Mouse (Mus musculus): ENCODE results near the gene Gtf2i.
"Not testable (repeated sequence)": the region's sequence is repeated elsewhere in the genome, so short reads cannot be mapped to it uniquely, and the experiment has no call there.

Gtf2i gene

GRCm38 (mm10) chr5:134314688-134315622 lies at the start of gene Gtf2i:
TSS of gene Gtf2i (minus strand) at chr5:134314760.
- DNase-seq, result peak; percentile 95 to 99

GRCm38 (mm10) chr5:134359101-134359500 lies 44.5 kb upstream of the Gtf2i start:
- no peak for DNase-seq

DNA sequence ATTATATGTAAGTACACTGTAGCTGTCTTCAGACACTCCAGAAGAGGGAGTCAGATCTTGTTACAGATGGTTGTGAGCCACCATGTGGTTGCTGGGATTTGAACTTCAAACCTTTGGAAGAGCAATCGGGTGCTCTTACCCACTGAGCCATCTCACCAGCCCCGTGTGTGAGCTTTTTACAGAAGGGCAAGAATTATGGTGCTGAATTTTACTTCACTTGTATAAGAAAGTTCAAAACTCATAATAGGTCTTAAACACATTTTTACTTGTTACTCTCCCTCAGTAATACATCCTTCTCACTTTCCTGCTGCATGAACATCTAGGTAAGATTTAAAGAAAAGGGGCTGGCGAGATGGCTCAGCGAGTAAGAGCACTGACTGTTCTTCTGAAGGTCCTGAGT lies 40.8 kb upstream of the Gtf2i start:
- not testable (repeated sequence) for DNase-seq

DNA sequence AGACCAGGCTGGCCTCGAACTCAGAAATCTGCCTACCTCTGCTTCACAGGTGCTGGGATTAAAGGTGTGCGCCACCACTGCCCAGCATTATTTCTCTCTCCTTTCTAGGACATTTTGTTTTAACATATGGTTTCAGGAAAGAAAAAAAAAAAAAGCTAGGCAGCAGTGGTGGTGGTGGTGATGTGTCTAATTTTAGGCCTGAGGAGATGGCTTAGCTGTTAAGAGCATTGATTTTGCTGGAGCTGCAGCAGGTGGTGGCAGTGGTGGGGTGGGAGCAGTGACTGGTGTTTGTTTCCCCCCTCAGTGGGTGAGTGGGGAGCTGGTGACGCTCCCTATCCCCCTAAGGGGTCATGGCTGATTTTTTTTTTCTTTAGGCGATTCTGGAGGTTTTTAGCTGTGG lies 38.6 kb upstream of the Gtf2i start:
- no peak for DNase-seq

DNA sequence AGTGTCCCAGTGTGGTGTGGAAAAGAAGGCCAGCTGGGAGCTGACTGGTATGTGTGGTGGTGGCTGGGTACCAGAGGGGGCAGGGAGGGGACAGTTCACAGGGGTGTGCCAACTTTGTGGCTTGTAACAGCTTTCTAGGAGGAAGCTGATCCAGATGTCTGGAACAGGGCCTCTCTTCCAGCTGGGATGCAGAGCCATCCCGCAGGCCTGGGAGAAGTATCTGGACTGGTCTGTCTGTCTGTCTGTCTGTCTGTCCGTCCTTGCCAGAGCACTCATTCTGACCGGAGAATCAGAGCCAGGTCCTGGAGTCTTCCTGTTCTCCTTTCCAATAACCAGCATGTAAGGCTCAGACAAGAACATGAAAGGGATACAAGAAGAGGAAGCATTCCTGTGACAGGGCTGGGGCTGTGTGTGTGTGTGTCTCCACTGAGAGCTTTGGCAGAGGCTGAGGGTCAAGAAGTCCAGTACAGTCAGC lies 38.0 kb upstream of the Gtf2i start:
- no peak for DNase-seq

DNA sequence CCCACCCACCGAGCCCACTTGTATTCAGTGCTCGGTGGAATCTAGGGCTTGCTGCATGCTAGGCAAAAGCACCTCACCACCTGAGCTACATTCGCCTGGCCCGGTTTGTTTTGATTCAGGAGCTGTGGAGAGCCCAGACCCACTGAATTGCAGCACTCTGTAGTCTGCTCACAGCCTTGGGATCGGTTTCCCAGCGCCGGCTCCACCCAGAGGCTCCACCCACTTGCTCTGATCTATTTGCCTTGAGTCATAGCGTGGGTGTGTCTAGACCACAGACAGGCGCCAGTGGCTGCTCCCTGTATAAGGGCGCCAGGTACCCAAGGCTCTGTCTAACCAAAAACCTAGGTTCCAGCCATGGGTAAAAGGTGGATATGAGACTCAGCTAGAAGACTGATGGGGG lies 36.1 kb upstream of the Gtf2i start:
- peak; percentile 71 to 72 for DNase-seq

DNA sequence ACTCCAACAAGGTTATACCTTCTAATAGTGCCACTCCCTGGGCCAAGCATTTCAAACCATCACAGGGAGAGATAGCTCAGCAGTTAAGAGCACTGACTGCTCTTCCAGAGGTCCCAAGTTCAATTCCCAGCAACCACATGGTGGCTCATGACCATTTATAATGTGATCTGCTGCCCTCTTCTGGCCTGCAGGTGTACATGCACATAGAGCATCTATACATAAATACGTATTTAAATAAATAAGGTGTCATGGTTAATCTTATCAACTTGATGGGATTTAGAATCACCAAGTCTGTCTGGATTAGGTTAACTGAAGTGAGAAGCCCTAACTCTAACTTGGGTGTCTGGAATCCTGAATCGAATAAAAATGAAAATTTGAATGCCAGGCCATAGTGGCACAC lies 32.5 kb upstream of the Gtf2i start:
- DNase-seq, result no peak

GRCm38 (mm10) chr5:134345449-134345848 lies 30.9 kb upstream of the Gtf2i start:
- DNase-seq, result peak in 1 of 2 experiments; percentile 28

DNA sequence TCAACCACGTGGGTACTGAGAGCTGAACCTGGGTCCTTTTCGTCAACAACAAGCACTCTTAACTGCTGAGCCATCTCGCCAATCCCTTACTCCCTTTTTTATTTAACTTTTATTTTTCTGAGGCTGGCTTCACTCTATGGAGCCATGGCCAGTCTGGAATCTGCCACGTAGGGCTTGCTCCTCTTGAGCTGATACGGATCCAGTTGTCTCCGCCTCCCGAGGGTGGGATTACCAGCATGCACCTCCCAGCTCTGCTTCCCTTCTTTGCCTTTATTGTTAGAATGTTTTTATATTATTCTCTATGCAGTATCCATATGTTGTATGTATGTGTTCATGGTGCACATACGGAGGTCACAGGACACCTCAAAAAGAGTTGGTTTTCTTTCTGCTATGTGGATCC lies 29.5 kb upstream of the Gtf2i start:
- no peak for DNase-seq

- not testable (repeated sequence) for DNase-seq
Measured at GRCm38 (mm10) chr5:134343530-134343929, 29.0 kb upstream of the Gtf2i start.

- DNase-seq, result peak; percentile 25 to 59
Measured at GRCm38 (mm10) chr5:134342503-134343205, 28.1 kb upstream of the Gtf2i start.

GRCm38 (mm10) chr5:134341721-134342120 lies 27.2 kb upstream of the Gtf2i start:
- DNase-seq, result no peak

DNA sequence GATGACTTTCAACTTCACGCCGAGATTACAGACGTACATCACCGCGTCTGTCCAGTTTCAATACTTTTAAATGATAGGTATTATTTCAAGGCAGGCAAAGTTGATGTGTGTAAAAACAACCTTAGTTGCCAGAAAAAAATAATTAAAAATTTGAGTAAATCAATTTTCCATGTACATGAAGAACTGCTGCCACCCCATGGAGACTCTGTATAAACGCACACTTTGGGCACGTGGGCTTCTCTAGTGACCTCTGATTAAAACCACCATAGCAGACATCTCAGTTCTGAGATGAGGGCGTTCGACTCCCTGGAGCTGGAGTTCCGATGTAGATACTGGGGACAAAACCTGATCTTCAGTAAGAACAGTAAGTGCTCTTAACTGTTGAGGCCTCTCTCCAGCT lies 26.8 kb upstream of the Gtf2i start:
- DNase-seq, result peak in 1 of 2 experiments; percentile 30

- DNase-seq, result peak; percentile 44 to 51
Measured at GRCm38 (mm10) chr5:134340101-134340522, 25.6 kb upstream of the Gtf2i start.

- not testable (repeated sequence) for DNase-seq
Measured at GRCm38 (mm10) chr5:134337012-134337411, 22.5 kb upstream of the Gtf2i start.

GRCm38 (mm10) chr5:134332743-134333142 lies 18.2 kb upstream of the Gtf2i start:
- DNase-seq, result peak; percentile 29 to 63

- no peak for DNase-seq
Measured at GRCm38 (mm10) chr5:134330082-134330481, 15.5 kb upstream of the Gtf2i start.

DNA sequence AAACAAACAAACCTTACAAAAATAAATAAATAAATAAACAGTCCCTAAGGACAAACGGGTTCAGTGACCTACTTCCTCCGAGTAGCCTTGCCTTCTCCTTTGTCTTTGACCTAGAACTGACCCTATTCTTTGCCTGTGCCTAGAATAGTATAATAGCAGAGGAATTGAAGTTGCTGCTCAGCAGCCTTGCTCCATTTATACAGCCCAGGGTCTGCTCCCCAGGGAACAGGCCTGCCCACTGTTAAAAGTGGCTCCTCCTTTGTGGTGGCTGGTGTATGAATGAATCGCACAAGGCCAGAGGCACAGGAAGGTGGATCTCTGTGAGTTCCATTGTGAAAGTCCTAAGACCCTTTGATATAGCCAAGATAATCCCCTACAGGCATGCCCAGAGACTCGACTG lies 14.8 kb upstream of the Gtf2i start:
- no peak for DNase-seq

DNA sequence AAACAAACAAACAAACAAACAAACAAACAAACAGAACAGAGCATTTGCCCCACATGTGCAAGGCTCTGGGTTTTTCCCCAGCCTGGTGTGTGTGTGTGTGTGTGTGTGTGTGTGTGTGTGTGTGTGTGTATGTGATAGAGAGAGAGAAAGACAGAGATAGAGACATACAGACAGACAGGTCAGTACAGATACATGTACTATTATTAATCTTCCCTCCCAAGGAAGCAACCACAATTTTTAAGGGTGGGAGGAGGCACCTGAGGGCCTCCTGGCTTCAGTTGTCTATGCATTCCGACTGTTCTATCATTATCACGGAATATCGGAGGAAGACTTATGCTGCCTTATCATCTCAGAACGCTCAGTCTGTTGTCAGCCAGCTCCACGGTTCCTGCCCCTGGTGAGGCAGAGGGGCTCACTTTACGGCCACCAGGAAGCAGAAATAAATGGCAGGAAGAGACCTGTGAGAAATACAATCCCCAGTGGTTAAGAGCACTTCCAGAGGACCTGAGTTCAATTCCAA lies 14.0 kb upstream of the Gtf2i start:
- no peak for DNase-seq

- DNase-seq, result no peak
Measured at GRCm38 (mm10) chr5:134325856-134326566, 11.5 kb upstream of the Gtf2i start.

DNA sequence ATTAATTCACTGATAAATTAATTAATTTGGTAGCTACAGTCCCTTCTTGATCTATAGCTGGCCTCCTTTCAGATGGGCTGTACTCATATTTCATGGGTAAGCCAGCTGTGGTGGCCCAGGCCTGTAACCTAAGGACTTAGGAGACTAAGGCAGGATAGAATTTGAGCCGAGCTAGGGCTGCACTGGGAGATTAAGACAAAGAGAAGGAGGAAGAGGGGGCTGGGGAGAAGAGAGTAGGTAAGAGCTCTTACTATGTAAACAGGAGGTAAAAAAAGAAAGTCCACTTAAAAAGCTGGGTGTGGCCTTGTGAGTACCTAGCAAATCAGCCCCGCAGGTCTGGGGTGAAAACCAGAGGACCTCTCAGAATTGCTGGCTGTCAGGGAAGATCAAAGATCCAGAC lies 9.3 kb upstream of the Gtf2i start:
- DNase-seq, result no peak

DNA sequence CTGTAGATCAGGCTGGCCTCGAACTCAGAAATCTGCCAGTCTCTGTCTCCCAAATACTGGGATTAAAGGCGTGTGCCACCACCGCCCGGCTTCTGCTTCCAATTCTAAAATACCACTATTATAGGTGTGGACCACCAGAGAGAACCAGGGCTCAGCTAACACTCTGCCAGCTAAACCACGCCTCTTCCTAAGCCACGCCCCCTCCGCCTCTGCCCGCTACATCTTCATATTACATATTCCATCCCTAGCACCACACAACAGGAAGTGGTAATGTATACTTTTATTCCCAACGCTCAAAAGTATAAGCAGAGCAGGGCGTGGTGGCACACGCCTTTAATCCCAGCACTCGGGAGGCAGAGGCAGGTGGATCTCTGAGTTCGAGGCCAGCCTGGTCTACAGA lies 8.8 kb upstream of the Gtf2i start:
- no peak for DNase-seq

DNA sequence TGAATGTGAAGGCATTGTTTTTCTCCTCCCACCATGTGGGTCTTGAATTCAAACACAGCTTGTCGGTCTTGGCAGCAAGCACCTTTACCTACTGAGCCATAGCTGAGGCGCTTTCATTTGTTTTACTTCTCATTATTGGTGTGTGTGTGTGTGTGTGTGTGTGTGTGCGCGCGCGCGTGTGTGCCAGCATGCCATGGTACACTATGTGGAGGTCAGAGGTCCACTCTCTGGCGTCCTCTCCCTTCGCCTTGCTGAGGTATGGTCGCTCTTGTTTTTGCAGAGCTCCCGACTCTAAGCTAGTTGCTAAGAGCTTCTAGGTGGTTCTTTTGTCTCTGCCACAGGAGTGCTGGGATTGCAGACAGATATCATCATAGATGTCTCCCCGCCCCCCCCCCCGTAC lies 7.8 kb upstream of the Gtf2i start:
- no peak for DNase-seq
